Mouse (Mus musculus) left cerebral cortex, adult 2 months (tissue): ENCODE measurements around the gene Serpina1c. TPM values are rescaled to one million over a fixed set of nuclear protein-coding genes. Genes with fewer than 3 reads are reported as not detected.
"Not testable (repeated sequence)": the region's sequence is repeated elsewhere in the genome, so short reads cannot be mapped to it uniquely, and the experiment has no call there.

Source experiments
- DNase-seq, 2 experiments: peaks; one replicate each; pipeline ENCODE4 v3.0.0; 2021 to 2022; ENCODE audit warnings: low spot score in 2 of 2, mixed read lengths in 1 of 2; ENCODE audit errors: extremely low spot score in 1 of 2
- H3K27ac ChIP-seq: fragments of 200-600 bp; 2 replicates; pipeline ENCODE4 v1.8.1; 2022
- H3K4me3 ChIP-seq: fragments of 200-600 bp; 2 replicates; pipeline ENCODE4 v1.8.1; 2022
- CTCF ChIP-seq: fragments of 200-600 bp; IDR thresholded peaks from 2 replicates; pipeline ENCODE4 v1.8.1; 2022; ENCODE audit warnings: antibody characterized with exemption, mild to moderate bottlenecking, moderate library complexity
- intact Hi-C: fragments of 180-260 bp; cut with DNase I; formaldehyde crosslinking; loops from one replicate; pipeline ENCODE4 v1.15.1; 2025
- long read RNA-seq, 2 experiments: library from polyadenylated mRNA; stranded (forward); transcript quantifications; one replicate each; pipeline ENCODE4 v2.0.0; 2021; ENCODE audit warnings: borderline mapping rate in 2 of 2
- total RNA-seq, 2 experiments: library from RNA; stranded (reverse); gene quantifications; 2 replicates each; pipeline ENCODE4 v1.2.3; 2021

Gene Serpina1c
- not detected for total RNA-seq
- long read RNA-seq, experiment 1: 0 reads
- long read RNA-seq, experiment 2: 0 reads

GRCm38 (mm10) chr12:103904837-103905340 is at the start of gene Serpina1c:
TSS of gene Serpina1c (minus strand) at chr12:103904887.
- intact Hi-C loops, H3K27ac ChIP-seq, H3K4me3 ChIP-seq, DNase-seq: not testable (repeated sequence)

GRCm38 (mm10) chr12:103952972-103953371 is 48.3 kb upstream of the Serpina1c start:
- H3K4me3 ChIP-seq, intact Hi-C loops, H3K27ac ChIP-seq, DNase-seq: not testable (repeated sequence)

- intact Hi-C loops: no loop called here
Observed at GRCm38 (mm10) chr12:103946243-103946642, 41.6 kb upstream of the Serpina1c start.

GRCm38 (mm10) chr12:103909181-103909580 is 4.5 kb upstream of the Serpina1c start:
- DNase-seq, intact Hi-C loops, H3K27ac ChIP-seq, H3K4me3 ChIP-seq: not testable (repeated sequence)

More at GRCm38 (mm10) chr12:103946243-103946642, 41.6 kb upstream of the Serpina1c start:
- no peak for TF ChIP-seq CTCF
- H3K27ac ChIP-seq: no peak overlapping the region
- no peak overlapping the region for H3K4me3 ChIP-seq
- DNase-seq: no peak

GRCm38 (mm10) chr12:103907746-103908145 is 3.1 kb upstream of the Serpina1c start:
- H3K4me3 ChIP-seq, DNase-seq, intact Hi-C loops, H3K27ac ChIP-seq: not testable (repeated sequence)

- H3K27ac ChIP-seq, H3K4me3 ChIP-seq, intact Hi-C loops, DNase-seq: not testable (repeated sequence)
Observed at GRCm38 (mm10) chr12:103901929-103902328, 2.8 kb downstream of the Serpina1c start.

- intact Hi-C loops: not testable (repeated sequence)
Observed at GRCm38 (mm10) chr12:103866873-103867272, 37.8 kb downstream of the Serpina1c start.

GRCm38 (mm10) chr12:103863101-103863974 is 41.3 kb downstream of the Serpina1c start, which contains the start of gene Serpina1a:
TSS of gene Serpina1a (minus strand) at chr12:103863562.
- intact Hi-C loops, H3K27ac ChIP-seq, DNase-seq, H3K4me3 ChIP-seq: not testable (repeated sequence)

More at GRCm38 (mm10) chr12:103866873-103867272, 37.8 kb downstream of the Serpina1c start:
- H3K4me3 ChIP-seq, H3K27ac ChIP-seq, DNase-seq: not testable (repeated sequence)

- no peak for DNase-seq
- intact Hi-C loops: no loop called here
- no peak for TF ChIP-seq CTCF
- Histone ChIP-seq H3K27ac (no peak overlapping the region), H3K4me3 (no peak overlapping the region)
Observed at GRCm38 (mm10) chr12:103860976-103861375, 43.7 kb downstream of the Serpina1c start.

GRCm38 (mm10) chr12:103860571-103860970 is 44.1 kb downstream of the Serpina1c start:
- H3K4me3 ChIP-seq, intact Hi-C loops, DNase-seq, H3K27ac ChIP-seq: not testable (repeated sequence)

- H3K27ac ChIP-seq, intact Hi-C loops, H3K4me3 ChIP-seq, DNase-seq: not testable (repeated sequence)
Observed at GRCm38 (mm10) chr12:103859584-103859983, 45.1 kb downstream of the Serpina1c start.

- H3K27ac ChIP-seq, H3K4me3 ChIP-seq, DNase-seq, intact Hi-C loops: not testable (repeated sequence)
Observed at GRCm38 (mm10) chr12:103853032-103853431, 51.7 kb downstream of the Serpina1c start.

Other genes with a start within 250 kb of the Serpina1c start
- gene Serpina6, start 247.7 kb downstream of the Serpina1c start, total RNA-seq: not detected
- not detected for gene Serpina16, start 228.7 kb downstream of the Serpina1c start, total RNA-seq
- not detected for gene Serpina1f, start 209.4 kb downstream of the Serpina1c start, total RNA-seq
- gene Serpina1d, start 131.3 kb downstream of the Serpina1c start, total RNA-seq: not detected
- gene Serpina1b, start 74.5 kb downstream of the Serpina1c start, total RNA-seq: not detected
- gene Serpina1a, start 41.3 kb downstream of the Serpina1c start, total RNA-seq: not detected
- not detected for gene Serpina1e, start 54.1 kb upstream of the Serpina1c start, total RNA-seq
- gene Serpina11, start 85.1 kb upstream of the Serpina1c start, total RNA-seq: not detected
- 1 to 10 TPM; 1.0 to 3.7 TPM for gene Serpina9, start 108.9 kb upstream of the Serpina1c start, total RNA-seq
- not detected for gene Serpina12, start 139.6 kb upstream of the Serpina1c start, total RNA-seq
- not detected for gene Serpina5, start 196.2 kb upstream of the Serpina1c start, total RNA-seq
- not detected for gene Serpina3a, start 207.8 kb upstream of the Serpina1c start, total RNA-seq
- gene Serpina3b, start 223.1 kb upstream of the Serpina1c start, total RNA-seq: not detected
- gene Serpina3c, start 249.0 kb upstream of the Serpina1c start, total RNA-seq: not detected